Mouse (Mus musculus) hindbrain, embryonic 16.5 days (tissue): Measurements from ENCODE around the gene H1foo. TPM values are rescaled to one million over a fixed set of nuclear protein-coding genes. Genes with fewer than 3 reads are reported as not detected.

Experiments used
- ATAC-seq: fragments of 200-750 bp; cut with Nextera tagmentation; 2 replicates; pipeline ENCODE4 v1.8.0; 2017; ENCODE audit warnings: moderate TSS enrichment, moderate library complexity
- H3K27ac ChIP-seq: fragments of 300-500 bp; sonication (generic); 2 replicates; pipeline ENCODE4 v1.5.1; 2014; ENCODE audit warnings: low read depth, mild to moderate bottlenecking, control low read depth, low read length, moderate library complexity
- H3K27me3 ChIP-seq: fragments of 300-500 bp; sonication (generic); replicated peaks from 2 replicates; pipeline ENCODE4 v1.6.1; 2014; ENCODE audit warnings: low read length; ENCODE audit not compliant: control insufficient read depth, insufficient read depth
- H3K36me3 ChIP-seq: fragments of 300-500 bp; sonication (generic); 2 replicates; pipeline ENCODE4 v1.6.1; 2014; ENCODE audit warnings: mild to moderate bottlenecking, low read length, moderate library complexity, mixed read lengths; ENCODE audit not compliant: control insufficient read depth, insufficient read depth
- H3K4me1 ChIP-seq: fragments of 300-500 bp; sonication (generic); 2 replicates; pipeline ENCODE4 v1.6.1; 2014; ENCODE audit warnings: low read depth, low read length; ENCODE audit not compliant: control insufficient read depth, insufficient read depth
- H3K4me2 ChIP-seq: fragments of 300-500 bp; sonication (generic); 2 replicates; pipeline ENCODE4 v1.6.1; 2014; ENCODE audit warnings: mild to moderate bottlenecking, low read length, control low read depth, moderate library complexity
- H3K4me3 ChIP-seq: fragments of 300-500 bp; sonication (generic); 2 replicates; pipeline ENCODE4 v1.5.1; 2014; ENCODE audit warnings: mild to moderate bottlenecking, low read length, control low read depth, moderate library complexity
- H3K9ac ChIP-seq: fragments of 300-500 bp; sonication (generic); 2 replicates; pipeline ENCODE4 v1.6.1; 2014; ENCODE audit warnings: low read depth, mild to moderate bottlenecking, control low read depth, low read length, moderate library complexity
- H3K9me3 ChIP-seq: fragments of 300-500 bp; sonication (generic); 2 replicates; pipeline ENCODE4 v1.6.1; 2014; ENCODE audit warnings: mild to moderate bottlenecking, low read length, moderate library complexity; ENCODE audit not compliant: control insufficient read depth
- WGBS: fragments of 180-500 bp; shearing (Covaris S2); extraction: QIAGEN DNeasy Blood & Tissue Kit; methylation state at CpG from one replicate; pipeline ENCODE4 v1.1.7; 2014; 5-methylcytosine and 5-hydroxymethylcytosine counted together
- polyA plus RNA-seq: library from polyadenylated mRNA; unstranded; fragments of >200 nt; fragmentation: Nextera tagmentation; extraction: Ambion mirVana; gene quantifications from 2 replicates; pipeline ENCODE4 v1.2.1, GENCODE M21; 2015

Gene H1foo
- polyA plus RNA-seq, 1 experiment from 2014 or later, result not detected

DNA sequence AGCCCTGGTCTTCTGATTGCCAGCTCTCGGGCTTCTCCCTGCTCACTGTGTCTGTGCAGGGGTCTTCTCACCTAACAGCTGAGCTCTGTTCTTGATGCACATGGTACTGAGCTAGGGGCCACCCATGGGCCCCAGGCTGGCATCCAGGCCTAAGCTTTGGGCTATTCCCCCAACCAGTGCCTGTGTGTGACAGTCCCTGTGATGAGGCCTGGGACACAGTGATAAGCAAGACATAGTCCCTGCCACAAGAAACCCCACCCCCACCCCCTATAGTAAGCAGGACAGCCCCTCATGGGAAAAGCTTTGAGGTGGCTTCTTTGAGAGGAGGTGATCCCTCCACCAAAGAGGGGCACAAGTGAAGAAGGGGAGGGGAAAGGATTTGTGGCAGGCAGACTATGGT is 26.1 kb upstream of the H1foo start:
- ATAC-seq, result no peak
- Histone ChIP-seq H3K4me2 (no peak overlapping the region), H3K9me3 (no peaks in the 10 kb centered on the region), H3K27ac (no peak overlapping the region), H3K4me1 (peaks cover 8% of the 10 kb centered on the region), H3K9ac (no peak overlapping the region), H3K36me3 (peaks cover 2% of the 10 kb centered on the region), H3K4me3 (no peak overlapping the region), H3K27me3 (no peaks in the 10 kb centered on the region)
- 85% methylated on average over 1 of the region's 1 CpGs for WGBS

DNA sequence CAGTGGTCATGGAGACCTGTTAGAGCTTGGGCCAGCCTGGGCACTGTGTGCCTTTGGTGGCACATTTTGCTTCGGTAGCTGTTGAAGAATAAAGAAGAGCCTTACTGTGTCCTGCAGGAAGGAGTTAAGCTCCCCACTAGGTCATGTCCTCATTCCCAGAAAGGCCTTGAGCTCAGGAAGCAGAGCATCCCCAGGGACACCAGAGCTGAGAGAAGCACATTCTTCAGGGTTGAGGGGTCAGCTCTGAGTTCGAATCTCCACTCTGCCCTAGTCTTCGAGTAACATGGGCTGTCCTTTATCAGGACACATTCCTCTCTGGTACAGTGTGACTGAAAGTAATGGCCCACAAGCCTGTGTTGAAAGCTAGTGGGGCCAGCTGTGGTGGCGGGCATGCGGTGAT is 24.9 kb upstream of the H1foo start:
- Histone ChIP-seq H3K4me1 (peaks cover 3% of the 10 kb centered on the region), H3K36me3 (peaks cover 4% of the 10 kb centered on the region), H3K27me3 (no peaks in the 10 kb centered on the region), H3K9me3 (no peaks in the 10 kb centered on the region), H3K27ac (no peak overlapping the region), H3K4me2 (no peak overlapping the region), H3K4me3 (no peak overlapping the region), H3K9ac (no peak overlapping the region)
- ATAC-seq, result no peak
- WGBS, result 88% methylated on average over 5 of the region's 5 CpGs

GRCm38 (mm10) chr6:115924829-115925228 is 19.9 kb upstream of the H1foo start:
- Histone ChIP-seq H3K4me2 (no peak overlapping the region), H3K4me1 (peaks cover 18% of the 10 kb centered on the region), H3K36me3 (peaks cover 2% of the 10 kb centered on the region; the same call in 1 of the 2 replicates), H3K27ac (no peak overlapping the region), H3K27me3 (no peaks in the 10 kb centered on the region), H3K9me3 (no peaks in the 10 kb centered on the region), H3K9ac (no peak overlapping the region), H3K4me3 (no peak overlapping the region)
- ATAC-seq, result no peak
- 54% methylated on average over 6 of the region's 6 CpGs for WGBS

DNA sequence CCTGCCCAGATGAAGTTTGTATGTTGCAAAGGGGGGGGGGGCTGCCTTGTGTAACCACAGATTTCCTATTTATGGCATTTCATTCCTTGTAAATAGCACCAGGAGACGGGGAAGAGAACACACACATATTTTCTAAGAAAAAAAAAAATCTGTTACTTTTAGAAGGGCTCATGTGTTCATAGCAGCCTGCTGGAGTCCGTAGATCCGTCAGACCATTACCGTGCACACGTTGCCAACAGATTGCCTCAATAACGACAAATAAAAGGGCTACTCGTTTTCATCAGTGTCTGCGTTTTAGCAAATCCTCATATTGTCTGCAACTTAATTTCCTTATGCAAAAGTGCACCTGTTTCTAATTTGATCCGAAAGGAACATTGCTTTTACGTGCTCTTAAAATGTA is 18.3 kb upstream of the H1foo start:
- no peak overlapping the region for H3K9ac ChIP-seq
- H3K4me3 ChIP-seq, result no peak overlapping the region
- no peak overlapping the region for H3K4me2 ChIP-seq
- no peaks in the 10 kb centered on the region for H3K27me3 ChIP-seq
- no peaks in the 10 kb centered on the region for H3K9me3 ChIP-seq
- 51% methylated on average over 10 of the region's 10 CpGs for WGBS
- no peak overlapping the region for H3K27ac ChIP-seq
- H3K36me3 ChIP-seq, result peaks cover 2% of the 10 kb centered on the region; the same call in 1 of the 2 replicates
- no peak for ATAC-seq
- peaks cover 18% of the 10 kb centered on the region for H3K4me1 ChIP-seq

- no peak overlapping the region for H3K4me3 ChIP-seq
- H3K27ac ChIP-seq, result peak overlapping the region; percentile 39; the same call in 1 of the 2 replicates
- peak; percentile 40; the same call in 1 of the 2 replicates for ATAC-seq
- no peak overlapping the region for H3K4me2 ChIP-seq
- H3K9ac ChIP-seq, result no peak overlapping the region
- H3K27me3 ChIP-seq, result no peaks in the 10 kb centered on the region
- H3K9me3 ChIP-seq, result no peaks in the 10 kb centered on the region
- peaks cover 2% of the 10 kb centered on the region; the same call in 1 of the 2 replicates for H3K36me3 ChIP-seq
- 48% methylated on average over 10 of the region's 10 CpGs for WGBS
- H3K4me1 ChIP-seq, result peaks cover 18% of the 10 kb centered on the region
These were observed 17.2 kb upstream of the H1foo start for GRCm38 (mm10) chr6:115927292-115928242.

DNA sequence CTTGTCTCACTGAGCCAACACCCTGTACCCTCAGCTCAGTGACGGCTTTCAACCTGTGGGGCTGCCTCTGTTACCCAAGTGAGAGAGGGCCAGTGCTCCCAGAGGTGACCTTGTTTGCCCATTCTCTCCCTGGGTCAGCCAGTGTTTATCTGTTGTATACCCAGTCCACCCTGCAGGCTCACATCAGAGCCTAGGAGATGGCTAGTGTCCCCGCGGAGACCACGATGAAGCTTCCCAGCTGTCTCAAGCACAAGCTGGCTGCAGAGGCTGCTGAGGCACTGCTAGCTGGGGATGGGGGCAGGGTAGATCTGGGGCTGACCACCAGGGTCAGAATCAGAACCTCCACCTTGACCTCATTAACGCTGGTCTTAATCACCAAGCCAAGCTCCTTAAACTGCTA is 14.7 kb upstream of the H1foo start:
- no peaks in the 10 kb centered on the region for H3K9me3 ChIP-seq
- ATAC-seq, result no peak
- H3K27ac ChIP-seq, result no peak overlapping the region
- H3K4me1 ChIP-seq, result peaks cover 18% of the 10 kb centered on the region
- 78% methylated on average over 5 of the region's 5 CpGs for WGBS
- no peaks in the 10 kb centered on the region for H3K36me3 ChIP-seq
- H3K4me2 ChIP-seq, result no peak overlapping the region
- H3K4me3 ChIP-seq, result no peak overlapping the region
- H3K27me3 ChIP-seq, result no peaks in the 10 kb centered on the region
- H3K9ac ChIP-seq, result no peak overlapping the region

- no peak within 1 kb of the TSS for H3K4me3 ChIP-seq
- no peak within 1 kb of the TSS for H3K9ac ChIP-seq
- H3K27ac ChIP-seq, result no peak within 1 kb of the TSS
- no peaks in the 10 kb centered on the region for H3K36me3 ChIP-seq
- WGBS, result 85% methylated on average over 14 of the region's 14 CpGs
- peaks cover 11% of the 10 kb centered on the region for H3K4me1 ChIP-seq
- no peak within 1 kb of the TSS for H3K4me2 ChIP-seq
- ATAC-seq, result no peak
- no peaks in the 10 kb centered on the region for H3K27me3 ChIP-seq
- no peaks in the 10 kb centered on the region for H3K9me3 ChIP-seq
These were observed 13.1 kb upstream of the H1foo start, which contains the start of gene Rho for GRCm38 (mm10) chr6:115931639-115932038. Gene Rho, plus strand, starts transcription at chr6:115931748.

- no peak overlapping the region for H3K27ac ChIP-seq
- H3K4me1 ChIP-seq, result peaks cover 3% of the 10 kb centered on the region; the same call in 1 of the 2 replicates
- ATAC-seq, result no peak
- no peaks in the 10 kb centered on the region for H3K9me3 ChIP-seq
- 93% methylated on average over 3 of the region's 3 CpGs for WGBS
- no peaks in the 10 kb centered on the region for H3K27me3 ChIP-seq
- H3K9ac ChIP-seq, result no peak overlapping the region
- no peaks in the 10 kb centered on the region for H3K36me3 ChIP-seq
- H3K4me3 ChIP-seq, result no peak overlapping the region
- H3K4me2 ChIP-seq, result no peak overlapping the region
These were observed 12.3 kb upstream of the H1foo start for GRCm38 (mm10) chr6:115932391-115932790.

DNA sequence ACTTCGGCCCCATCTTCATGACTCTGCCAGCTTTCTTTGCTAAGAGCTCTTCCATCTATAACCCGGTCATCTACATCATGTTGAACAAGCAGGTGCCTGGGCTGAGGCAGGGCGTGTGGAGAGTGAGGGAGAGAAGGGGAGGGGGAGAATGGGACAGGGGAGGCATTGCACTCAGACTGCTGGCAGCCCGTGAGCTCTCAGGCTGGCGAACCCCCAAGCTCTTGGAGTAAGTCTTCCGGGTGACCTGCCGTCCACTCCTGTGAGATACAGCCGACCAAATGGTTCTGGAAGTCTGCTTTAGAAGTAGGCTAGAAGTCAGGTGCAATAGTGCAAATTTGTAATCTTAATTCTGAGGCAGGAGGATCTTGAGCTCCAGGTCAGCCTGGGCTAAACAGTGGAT is 9.2 kb upstream of the H1foo start:
- Histone ChIP-seq H3K27me3 (no peaks in the 10 kb centered on the region), H3K9ac (no peak overlapping the region), H3K27ac (no peak overlapping the region), H3K36me3 (no peaks in the 10 kb centered on the region), H3K4me2 (no peak overlapping the region), H3K9me3 (peaks cover 5% of the 10 kb centered on the region), H3K4me3 (no peak overlapping the region), H3K4me1 (no peaks in the 10 kb centered on the region)
- ATAC-seq, result no peak
- 90% methylated on average over 8 of the region's 8 CpGs for WGBS
